Mouse (Mus musculus) intestine, postnatal 0 days (tissue): Measurements from ENCODE around the gene Olfr743. TPM values are rescaled to one million over a fixed set of nuclear protein-coding genes. Genes with fewer than 3 reads are reported as not detected.
"Not testable (repeated sequence)": the region's sequence is repeated elsewhere in the genome, so short reads cannot be mapped to it uniquely, and the experiment has no call there.

Source experiments
- ATAC-seq: fragments of 200-750 bp; cut with Nextera tagmentation; 2 replicates; pipeline ENCODE4 v1.8.0; 2017; ENCODE audit warnings: mild to moderate bottlenecking, moderate TSS enrichment, moderate library complexity
- H3K27ac ChIP-seq: fragments of 300-500 bp; sonication (generic); 2 replicates; pipeline ENCODE4 v1.5.1; 2014; ENCODE audit warnings: mild to moderate bottlenecking, low read depth, low read length, moderate library complexity
- H3K27me3 ChIP-seq: fragments of 300-500 bp; sonication (generic); replicated peaks from 2 replicates; pipeline ENCODE4 v1.6.1; 2014; ENCODE audit warnings: low read length, mixed read lengths; ENCODE audit not compliant: control insufficient read depth, insufficient read depth
- H3K36me3 ChIP-seq: fragments of 300-500 bp; sonication (generic); 2 replicates; pipeline ENCODE4 v1.6.1; 2014; ENCODE audit warnings: mild to moderate bottlenecking, moderate library complexity; ENCODE audit not compliant: control insufficient read depth, insufficient read depth
- H3K4me1 ChIP-seq: fragments of 300-500 bp; sonication (generic); replicated peaks from 2 replicates; pipeline ENCODE4 v1.6.1; 2014; ENCODE audit warnings: antibody characterized with exemption, low read length, mixed read lengths; ENCODE audit not compliant: control insufficient read depth, insufficient read depth
- H3K4me2 ChIP-seq: fragments of 300-500 bp; sonication (generic); replicated peaks from 2 replicates; pipeline ENCODE4 v1.6.1; 2014; ENCODE audit warnings: low read depth, mild to moderate bottlenecking, moderate library complexity
- H3K4me3 ChIP-seq: fragments of 300-500 bp; sonication (generic); 2 replicates; pipeline ENCODE4 v1.5.1; 2014; ENCODE audit warnings: low read depth, low read length
- H3K9ac ChIP-seq: fragments of 300-500 bp; sonication (generic); 2 replicates; pipeline ENCODE4 v1.6.1; 2014; ENCODE audit warnings: mild to moderate bottlenecking, low read depth, low read length
- H3K9me3 ChIP-seq: fragments of 300-500 bp; sonication (generic); 2 replicates; pipeline ENCODE4 v1.6.1; 2016; ENCODE audit warnings: mixed run types; ENCODE audit not compliant: control insufficient read depth
- CTCF ChIP-seq: sonication (generic); IDR thresholded peaks from 2 replicates; pipeline ENCODE4 v1.5.1; 2016; ENCODE audit warnings: low read depth, mild to moderate bottlenecking, control low read depth, antibody characterized with exemption, moderate library complexity
- WGBS: fragments of 180-500 bp; shearing (Covaris S2); extraction: QIAGEN DNeasy Blood & Tissue Kit; methylation state at CpG from one replicate; pipeline ENCODE4 v1.1.7; 2014; 5-methylcytosine and 5-hydroxymethylcytosine counted together
- polyA plus RNA-seq: library from polyadenylated mRNA; unstranded; fragments of >200 nt; fragmentation: Nextera tagmentation; extraction: Ambion mirVana; gene quantifications from 2 replicates; pipeline ENCODE4 v1.2.1, GENCODE M21; 2015

Gene Olfr743
- polyA plus RNA-seq: not detected in 2 replicates

DNA sequence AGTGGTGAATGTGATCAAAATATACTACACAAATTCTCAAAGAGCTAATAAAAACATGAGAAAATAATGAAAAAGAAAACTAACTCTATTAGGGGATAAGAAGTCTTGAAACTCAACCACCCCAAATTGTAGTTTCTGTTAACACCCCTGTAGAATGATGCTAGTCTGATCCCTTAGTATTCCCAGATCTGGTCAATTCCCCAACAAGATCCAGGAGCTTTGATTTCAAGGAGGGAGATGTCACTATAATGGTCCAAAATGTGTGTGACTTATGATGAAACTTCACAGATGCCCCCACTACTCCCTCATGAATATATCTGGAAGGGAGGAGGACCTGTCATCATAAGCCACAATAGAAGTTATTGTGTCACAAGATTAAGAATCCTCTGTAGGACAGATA lies at the start of gene Olfr743:
Gene Olfr743 (plus strand): TSS at position 301 of the 400 bp plus-strand sequence.
- TF ChIP-seq CTCF: no peak
- no peaks in the 10 kb centered on the region for H3K4me1 ChIP-seq
- no peaks in the 10 kb centered on the region for H3K9me3 ChIP-seq
- no peak within 1 kb of the TSS for H3K4me2 ChIP-seq
- H3K9ac ChIP-seq: no peak within 1 kb of the TSS
- no peak within 1 kb of the TSS for H3K4me3 ChIP-seq
- no peak within 1 kb of the TSS for H3K27ac ChIP-seq
- H3K36me3 ChIP-seq: no peaks in the 10 kb centered on the region
- no peak for ATAC-seq
- no peaks in the 10 kb centered on the region for H3K27me3 ChIP-seq

- H3K4me2 ChIP-seq: no peak within 1 kb of the TSS
- no peak for ATAC-seq
- WGBS: 69% methylated on average over 2 of the region's 2 CpGs
- H3K4me1 ChIP-seq: no peaks in the 10 kb centered on the region
- H3K36me3 ChIP-seq: no peaks in the 10 kb centered on the region
- no peak within 1 kb of the TSS for H3K27ac ChIP-seq
- H3K9me3 ChIP-seq: no peaks in the 10 kb centered on the region
- no peak for TF ChIP-seq CTCF
- H3K4me3 ChIP-seq: no peak within 1 kb of the TSS
- no peak within 1 kb of the TSS for H3K9ac ChIP-seq
- no peaks in the 10 kb centered on the region for H3K27me3 ChIP-seq
Measured at GRCm38 (mm10) chr14:50472438-50472837, 49.2 kb upstream of the Olfr743 start, which contains the start of gene Olfr741. TSS of gene Olfr741 (plus strand) at chr14:50472738.

- ATAC-seq: no peak
- 73% methylated on average over 2 of the region's 2 CpGs for WGBS
- H3K4me1 ChIP-seq: no peaks in the 10 kb centered on the region
- H3K9ac ChIP-seq: no peak overlapping the region
- no peaks in the 10 kb centered on the region for H3K36me3 ChIP-seq
- H3K9me3 ChIP-seq: no peaks in the 10 kb centered on the region
- H3K27me3 ChIP-seq: no peaks in the 10 kb centered on the region
- H3K4me2 ChIP-seq: no peak overlapping the region
- H3K4me3 ChIP-seq: no peak overlapping the region
- no peak overlapping the region for H3K27ac ChIP-seq
- no peak for TF ChIP-seq CTCF
Measured at GRCm38 (mm10) chr14:50478406-50478805, 43.2 kb upstream of the Olfr743 start.

GRCm38 (mm10) chr14:50503300-50503699 lies 18.3 kb upstream of the Olfr743 start, which contains the start of gene Olfr742:
TSS of gene Olfr742 (plus strand) at chr14:50503600.
- no peak within 1 kb of the TSS for H3K4me3 ChIP-seq
- no peaks in the 10 kb centered on the region for H3K36me3 ChIP-seq
- no peak within 1 kb of the TSS for H3K27ac ChIP-seq
- TF ChIP-seq CTCF: no peak
- WGBS: 45% methylated on average over 2 of the region's 2 CpGs
- H3K4me2 ChIP-seq: no peak within 1 kb of the TSS
- ATAC-seq: no peak
- H3K9ac ChIP-seq: no peak within 1 kb of the TSS
- H3K9me3 ChIP-seq: no peaks in the 10 kb centered on the region
- H3K27me3 ChIP-seq: no peaks in the 10 kb centered on the region
- no peaks in the 10 kb centered on the region for H3K4me1 ChIP-seq

- H3K27ac ChIP-seq: no peak overlapping the region
- no peaks in the 10 kb centered on the region for H3K9me3 ChIP-seq
- no peak overlapping the region for H3K4me2 ChIP-seq
- H3K9ac ChIP-seq: no peak overlapping the region
- H3K27me3 ChIP-seq: no peaks in the 10 kb centered on the region
- no peaks in the 10 kb centered on the region for H3K36me3 ChIP-seq
- H3K4me3 ChIP-seq: no peak overlapping the region
- H3K4me1 ChIP-seq: no peaks in the 10 kb centered on the region
- no peak for ATAC-seq
- TF ChIP-seq CTCF: no peak
- 97% methylated on average over 2 of the region's 2 CpGs for WGBS
Measured at GRCm38 (mm10) chr14:50552734-50553133, 31.1 kb downstream of the Olfr743 start.

GRCm38 (mm10) chr14:50573056-50573455 lies 51.4 kb downstream of the Olfr743 start:
- not testable (repeated sequence) for ATAC-seq, H3K4me3 ChIP-seq, H3K9ac ChIP-seq, H3K27me3 ChIP-seq, H3K4me1 ChIP-seq, H3K4me2 ChIP-seq, H3K27ac ChIP-seq, H3K36me3 ChIP-seq, H3K9me3 ChIP-seq
- 72% methylated on average over 1 of the region's 1 CpGs for WGBS

Other genes with a start within 250 kb of the Olfr743 start
- not detected in 2 replicates for gene Olfr732, start 237.6 kb upstream of the Olfr743 start, polyA plus RNA-seq
- not detected in 2 replicates for gene Olfr733, start 220.3 kb upstream of the Olfr743 start, polyA plus RNA-seq
- gene Olfr734, start 195.1 kb upstream of the Olfr743 start, polyA plus RNA-seq: not detected in 2 replicates
- gene Olfr735, start 173.0 kb upstream of the Olfr743 start, polyA plus RNA-seq: not detected in 2 replicates
- 0.07 and 0.08 TPM in 2 replicates for gene Tlr11, start 163.9 kb upstream of the Olfr743 start, polyA plus RNA-seq
- gene Olfr736, start 140.7 kb upstream of the Olfr743 start, polyA plus RNA-seq: not detected in 2 replicates
- not detected in 2 replicates for gene Olfr738, start 114.3 kb upstream of the Olfr743 start, polyA plus RNA-seq
- not detected in 2 replicates for gene Olfr739, start 103.2 kb upstream of the Olfr743 start, polyA plus RNA-seq
- gene Olfr740, start 76.3 kb upstream of the Olfr743 start, polyA plus RNA-seq: not detected in 2 replicates
- gene Olfr741, start 49.1 kb upstream of the Olfr743 start, polyA plus RNA-seq: not detected in 2 replicates
- gene Olfr742, start 18.2 kb upstream of the Olfr743 start, polyA plus RNA-seq: not detected in 2 replicates
- gene Olfr744, start 93.0 kb downstream of the Olfr743 start, polyA plus RNA-seq: not detected in 2 replicates
- gene Olfr745, start 117.5 kb downstream of the Olfr743 start, polyA plus RNA-seq: not detected in 2 replicates
- gene Olfr746, start 125.2 kb downstream of the Olfr743 start, polyA plus RNA-seq: not detected in 2 replicates
- gene Olfr747, start 171.4 kb downstream of the Olfr743 start, polyA plus RNA-seq: not detected in 2 replicates
- not detected in 2 replicates for gene Olfr748, start 185.5 kb downstream of the Olfr743 start, polyA plus RNA-seq
- gene Olfr749, start 223.3 kb downstream of the Olfr743 start, polyA plus RNA-seq: not detected in 2 replicates